Mouse (Mus musculus) activated CD4-positive, CD25-positive, alpha-beta regulatory T cell, adult 9 weeks (primary cell): ENCODE data around the gene Nxph1. TPM values are rescaled to one million over a fixed set of nuclear protein-coding genes. Genes with fewer than 3 reads are reported as not detected.

Experiments
- polyA plus RNA-seq: library from polyadenylated mRNA; unstranded; fragments of 100-300 nt; shearing (Covaris generic); gene quantifications from one replicate; pipeline ENCODE4 v1.2.1, GENCODE M21; 2017

Nxph1 gene
- not detected for polyA plus RNA-seq

GRCm38 (mm10) chr6:8948131-8948470 lies at the start of gene Nxph1:
Gene Nxph1 (plus strand): TSS chr6:8948431.

Other genes starting within 250 kb of the Nxph1 start
- 7.2 TPM for gene Ica1, start 169.9 kb upstream of the Nxph1 start, polyA plus RNA-seq